Mouse (Mus musculus) liver, embryonic 12.5 days (tissue): ENCODE measurements around the gene Tpcn1. TPM values are rescaled to one million over a fixed set of nuclear protein-coding genes. Genes with fewer than 3 reads are reported as not detected.

Source experiments
- ATAC-seq: fragments of 200-750 bp; cut with Nextera tagmentation; 2 replicates; pipeline ENCODE4 v1.8.0; 2017; ENCODE audit warnings: moderate number of reproducible peaks, mild to moderate bottlenecking, moderate library complexity
- H3K27ac ChIP-seq: fragments of 300-500 bp; sonication (generic); 2 replicates; pipeline ENCODE4 v1.5.1; 2016; ENCODE audit warnings: mild to moderate bottlenecking
- H3K27me3 ChIP-seq: fragments of 300-500 bp; sonication (generic); replicated peaks from 2 replicates; pipeline ENCODE4 v1.6.1; 2016; ENCODE audit warnings: mild to moderate bottlenecking, moderate library complexity
- H3K36me3 ChIP-seq: fragments of 300-500 bp; sonication (generic); 2 replicates; pipeline ENCODE4 v1.6.1; 2016; ENCODE audit warnings: mild to moderate bottlenecking, moderate library complexity
- H3K4me1 ChIP-seq: fragments of 300-500 bp; sonication (generic); 2 replicates; pipeline ENCODE4 v1.6.1; 2016
- H3K4me2 ChIP-seq: fragments of 300-500 bp; sonication (generic); 2 replicates; pipeline ENCODE4 v1.6.1; 2016; ENCODE audit warnings: mild to moderate bottlenecking, moderate library complexity
- H3K4me3 ChIP-seq: fragments of 300-500 bp; sonication (generic); 2 replicates; pipeline ENCODE4 v1.5.1; 2016; ENCODE audit warnings: mild to moderate bottlenecking, moderate library complexity
- H3K9ac ChIP-seq: fragments of 300-500 bp; sonication (generic); 2 replicates; pipeline ENCODE4 v1.6.1; 2016; ENCODE audit warnings: mild to moderate bottlenecking, moderate library complexity
- H3K9me3 ChIP-seq: fragments of 300-500 bp; sonication (generic); replicated peaks from 2 replicates; pipeline ENCODE4 v1.6.1; 2016; ENCODE audit warnings: mild to moderate bottlenecking, moderate library complexity
- WGBS: fragments of 180-500 bp; shearing (Covaris S2); methylation state at CpG from one replicate; pipeline ENCODE4 v1.1.7; 2016; ENCODE audit not compliant: insufficient replicate concordance; 5-methylcytosine and 5-hydroxymethylcytosine counted together
- polyA plus RNA-seq: library from polyadenylated mRNA; unstranded; fragments of >200 nt; fragmentation: Nextera tagmentation; extraction: Ambion mirVana; gene quantifications from 2 replicates; pipeline ENCODE4 v1.2.1, GENCODE M21; 2016

The Tpcn1 gene
- polyA plus RNA-seq, 1 experiment from 2014 or later = 24.8 TPM

DNA sequence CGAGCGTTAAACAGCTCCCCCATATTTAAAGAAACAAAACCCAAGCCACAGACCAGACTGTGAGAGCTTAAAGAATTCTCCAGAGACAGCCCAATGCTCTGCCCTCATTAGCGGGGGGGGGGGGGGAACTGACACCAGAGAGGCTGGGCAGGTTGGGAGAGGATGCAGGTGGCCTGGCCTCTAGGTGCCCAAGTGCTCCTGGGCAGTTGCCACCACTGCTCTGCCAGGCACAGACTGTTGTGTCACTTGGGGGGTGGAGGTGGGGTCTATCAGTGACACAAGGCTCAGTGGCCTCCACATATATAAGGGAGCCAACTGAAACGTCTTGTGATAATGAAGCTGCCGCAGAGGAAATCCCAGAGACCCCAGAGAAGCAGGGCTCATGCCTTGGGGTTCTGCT, 51.8 kb downstream of the Tpcn1 start:
- H3K27me3 ChIP-seq = no peaks in the 10 kb centered on the region
- H3K27ac ChIP-seq = no peak overlapping the region
- no peaks in the 10 kb centered on the region for H3K9me3 ChIP-seq
- H3K4me3 ChIP-seq = no peak overlapping the region
- ATAC-seq = no peak
- H3K36me3 ChIP-seq = peaks cover 87% of the 10 kb centered on the region
- 71% methylated on average over 5 of the region's 5 CpGs for WGBS
- H3K4me2 ChIP-seq = no peak overlapping the region
- peaks cover 4% of the 10 kb centered on the region; the same call in 1 of the 2 replicates for H3K4me1 ChIP-seq
- no peak overlapping the region for H3K9ac ChIP-seq

DNA sequence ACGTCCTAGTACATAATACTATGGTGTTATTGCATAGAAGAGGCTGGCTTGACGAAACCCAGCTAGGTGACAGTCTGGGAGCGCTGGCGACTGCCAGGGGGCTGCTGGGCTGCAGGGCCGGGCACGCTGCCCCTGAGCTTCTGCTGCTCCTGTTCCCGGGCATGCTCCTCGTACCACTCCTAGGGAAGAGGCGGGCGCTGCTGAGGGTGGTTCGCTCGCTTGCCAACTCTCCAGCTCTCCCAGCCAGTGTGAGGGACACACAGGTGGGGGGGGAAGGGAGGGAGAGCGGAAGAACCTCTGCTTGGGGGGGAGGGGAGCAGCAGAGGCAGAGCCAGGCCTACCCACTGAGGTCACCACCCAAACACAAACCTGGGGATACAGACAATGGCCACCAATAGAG, 52.4 kb downstream of the Tpcn1 start:
- WGBS = 90% methylated on average over 13 of the region's 13 CpGs
- Histone ChIP-seq H3K4me2 (no peak overlapping the region), H3K4me3 (no peak overlapping the region), H3K36me3 (peaks cover 81% of the 10 kb centered on the region), H3K27ac (no peak overlapping the region), H3K27me3 (no peaks in the 10 kb centered on the region), H3K4me1 (peaks cover 4% of the 10 kb centered on the region; the same call in 1 of the 2 replicates), H3K9me3 (no peaks in the 10 kb centered on the region), H3K9ac (no peak overlapping the region)
- no peak for ATAC-seq

DNA sequence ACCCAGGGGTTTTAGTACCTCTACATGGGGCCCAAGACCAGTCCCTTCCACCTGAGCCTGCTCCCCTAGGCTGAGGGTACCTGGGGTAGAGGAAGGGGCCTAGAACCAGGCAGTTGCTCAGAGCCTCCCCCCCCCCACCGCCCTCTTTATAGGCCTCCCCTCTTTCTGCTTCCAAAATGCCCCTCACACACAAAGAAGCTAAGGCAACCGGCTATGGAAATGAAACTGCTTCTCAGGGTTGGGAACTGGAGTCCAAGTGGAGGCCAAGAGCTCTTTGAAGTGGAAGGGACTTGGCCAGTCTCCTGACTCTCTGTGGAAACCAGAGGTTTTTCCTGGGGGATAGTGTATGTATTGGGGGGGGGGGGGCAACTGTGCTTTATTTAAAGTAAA, 53.8 kb downstream of the Tpcn1 start:
- no peaks in the 10 kb centered on the region for H3K27me3 ChIP-seq
- no peak overlapping the region for H3K4me2 ChIP-seq
- ATAC-seq = no peak
- whole genome bisulfite sequencing = 88% methylated on average over 2 of the region's 2 CpGs
- peaks cover 68% of the 10 kb centered on the region for H3K36me3 ChIP-seq
- no peak overlapping the region for H3K9ac ChIP-seq
- H3K9me3 ChIP-seq = no peaks in the 10 kb centered on the region
- no peak overlapping the region for H3K27ac ChIP-seq
- no peaks in the 10 kb centered on the region; the same call in 1 of the 2 replicates for H3K4me1 ChIP-seq
- no peak overlapping the region for H3K4me3 ChIP-seq

DNA sequence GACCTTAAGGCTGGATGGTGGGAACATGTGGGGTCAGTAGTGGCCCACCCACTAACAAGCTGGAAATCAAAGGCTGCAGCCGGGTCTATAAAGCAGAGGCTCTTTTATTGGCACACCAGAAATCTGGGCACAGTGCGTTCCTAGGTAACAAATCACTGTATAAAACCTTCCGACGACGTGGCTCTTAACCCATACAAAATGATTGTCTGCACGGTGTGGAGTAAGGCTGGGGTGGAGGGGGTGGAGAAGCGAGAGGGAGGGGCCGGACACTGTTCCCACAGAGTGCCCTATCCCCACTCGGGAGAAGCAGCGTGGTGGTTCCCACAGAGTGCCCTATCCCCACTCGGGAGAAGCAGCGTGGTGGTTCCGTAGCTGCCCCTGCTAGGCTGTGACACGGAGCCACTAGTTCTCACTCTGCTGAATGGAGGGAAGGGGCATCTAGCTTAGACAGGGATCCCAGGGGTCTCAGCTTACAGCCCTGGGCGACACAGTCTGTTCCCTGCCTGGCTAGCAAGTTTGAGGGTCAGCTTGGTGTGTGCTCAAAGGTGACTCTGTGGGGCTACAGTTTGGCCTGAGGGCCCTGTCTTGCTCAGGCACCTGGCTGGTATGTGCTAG, 54.3 kb downstream of the Tpcn1 start:
- Histone ChIP-seq H3K4me1 (no peaks in the 10 kb centered on the region; the same call in 1 of the 2 replicates), H3K36me3 (peaks cover 63% of the 10 kb centered on the region), H3K4me3 (no peak overlapping the region), H3K27ac (no peak overlapping the region), H3K9ac (no peak overlapping the region), H3K4me2 (no peak overlapping the region), H3K9me3 (no peaks in the 10 kb centered on the region), H3K27me3 (no peaks in the 10 kb centered on the region)
- WGBS = 82% methylated on average over 15 of the region's 15 CpGs
- ATAC-seq = peak; percentile 20; the same call in 1 of the 2 replicates

DNA sequence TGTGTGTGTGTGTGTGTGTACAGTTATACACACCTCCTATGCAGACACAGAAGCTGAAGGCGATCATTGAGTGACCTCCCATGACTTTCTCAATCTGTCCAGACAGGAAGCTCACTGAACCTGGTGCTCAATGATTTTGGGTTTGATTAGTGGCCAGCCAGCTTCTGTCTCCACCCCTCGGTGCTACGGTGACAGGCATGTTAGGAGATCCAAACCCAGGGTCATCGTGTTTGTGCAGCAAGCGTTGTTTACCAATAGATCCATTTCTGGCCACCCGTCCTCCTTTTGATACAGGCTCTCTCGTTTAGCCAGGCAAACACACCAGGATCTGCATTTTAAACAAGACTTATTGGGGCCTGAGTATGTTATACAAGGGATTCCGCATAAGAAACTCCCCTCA, 56.8 kb downstream of the Tpcn1 start:
- ATAC-seq = no peak

DNA sequence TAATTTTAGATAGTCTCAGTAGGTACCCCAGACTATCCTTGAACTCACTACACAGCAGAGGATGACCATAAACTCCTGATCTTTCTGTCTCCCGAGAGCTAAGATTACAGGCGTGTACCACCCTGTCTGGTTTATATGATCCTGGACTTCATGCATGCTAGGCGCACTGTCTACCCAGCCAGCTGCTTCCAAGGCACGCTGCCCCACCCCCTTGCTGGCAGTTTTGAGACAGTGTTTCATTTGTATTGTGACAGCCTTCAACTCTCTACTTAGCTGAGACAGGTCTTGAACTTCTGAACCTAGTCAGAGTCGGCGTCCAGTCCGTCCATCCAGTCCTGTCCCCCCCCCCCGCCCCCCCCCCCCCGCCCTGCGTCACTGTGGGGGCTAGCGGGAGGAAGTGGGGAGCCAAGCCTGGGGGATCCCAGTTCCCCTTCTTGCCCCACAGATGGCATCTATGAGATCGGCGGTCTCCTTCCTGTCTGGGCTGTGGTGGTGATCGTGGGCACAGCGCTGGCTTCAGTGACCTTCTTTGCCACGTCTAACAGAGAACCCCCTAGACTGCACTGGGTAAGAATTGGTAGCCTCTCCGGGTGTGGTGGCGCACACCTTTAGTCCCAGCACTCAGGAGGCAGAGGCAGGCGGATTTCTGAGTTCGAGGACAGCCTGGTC, 61.0 kb downstream of the Tpcn1 start:
- Histone ChIP-seq H3K36me3 (peaks cover 20% of the 10 kb centered on the region), H3K9me3 (no peaks in the 10 kb centered on the region), H3K4me3 (no peak overlapping the region), H3K9ac (no peak overlapping the region), H3K27ac (no peak overlapping the region), H3K4me1 (peaks cover 34% of the 10 kb centered on the region), H3K27me3 (no peaks in the 10 kb centered on the region), H3K4me2 (no peak overlapping the region)
- 55% methylated on average over 15 of the region's 20 CpGs for WGBS
- ATAC-seq = no peak

More for the DNA sequence above, 56.8 kb downstream of the Tpcn1 start:
- Histone ChIP-seq H3K4me2 (no peak overlapping the region), H3K4me1 (peaks cover 4% of the 10 kb centered on the region), H3K4me3 (no peak overlapping the region), H3K36me3 (peaks cover 40% of the 10 kb centered on the region), H3K9ac (no peak overlapping the region), H3K9me3 (no peaks in the 10 kb centered on the region), H3K27me3 (no peaks in the 10 kb centered on the region), H3K27ac (no peak overlapping the region)
- WGBS = 75% methylated on average over 8 of the region's 8 CpGs

DNA sequence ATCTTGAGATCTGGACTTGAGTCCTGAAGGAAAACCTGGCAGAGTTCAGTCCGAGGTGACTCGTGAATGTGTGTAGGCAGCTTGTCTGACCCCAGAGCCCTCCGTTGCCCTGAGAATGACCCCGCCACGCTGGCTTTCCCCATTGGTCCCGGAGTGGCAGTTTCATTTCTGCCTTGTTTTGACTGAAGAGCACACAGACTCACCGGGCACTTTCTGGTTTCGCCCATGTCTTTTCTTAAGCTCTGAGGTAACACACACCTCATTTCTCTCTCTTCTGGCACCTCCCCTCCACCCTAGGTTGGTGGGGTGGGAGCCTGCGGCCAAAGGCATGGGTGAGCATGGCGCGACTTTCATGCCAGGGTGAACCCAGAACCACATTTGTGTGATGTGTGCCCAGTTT, 62.2 kb downstream of the Tpcn1 start:
- Histone ChIP-seq H3K9me3 (no peaks in the 10 kb centered on the region), H3K27me3 (no peaks in the 10 kb centered on the region), H3K27ac (no peak overlapping the region), H3K36me3 (peaks cover 29% of the 10 kb centered on the region), H3K4me2 (no peak overlapping the region), H3K4me1 (peaks cover 34% of the 10 kb centered on the region), H3K9ac (no peak overlapping the region), H3K4me3 (no peak overlapping the region)
- ATAC-seq = no peak
- 63% methylated on average over 11 of the region's 11 CpGs for WGBS

DNA sequence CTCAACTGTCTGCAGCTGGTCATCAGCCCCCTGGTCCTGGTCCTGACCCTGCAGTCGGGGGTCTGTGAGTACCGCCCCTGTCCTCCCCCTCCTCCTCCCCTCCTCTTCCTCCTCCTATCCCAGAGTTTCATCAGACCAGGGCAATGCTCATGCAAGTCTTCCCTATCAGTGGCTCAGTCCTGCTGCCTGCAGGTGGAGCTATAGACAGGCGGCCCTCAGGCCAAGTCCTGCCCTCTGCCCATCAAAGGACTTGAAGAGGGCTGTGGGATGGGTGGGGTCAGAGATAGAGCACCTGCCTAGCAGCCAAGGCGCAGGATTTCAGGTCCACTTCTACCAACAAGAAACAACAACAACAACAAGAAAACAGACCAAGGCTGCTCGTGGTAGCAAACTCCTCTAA, 62.7 kb downstream of the Tpcn1 start:
- Histone ChIP-seq H3K36me3 (peaks cover 29% of the 10 kb centered on the region), H3K27me3 (no peaks in the 10 kb centered on the region), H3K4me1 (peaks cover 34% of the 10 kb centered on the region), H3K4me2 (no peak overlapping the region), H3K9ac (no peak overlapping the region; the same call in 1 of the 2 replicates), H3K4me3 (no peak overlapping the region), H3K9me3 (no peaks in the 10 kb centered on the region), H3K27ac (no peak overlapping the region)
- WGBS = 29% methylated on average over 5 of the region's 5 CpGs
- peak; percentile 53; the same call in 1 of the 2 replicates for ATAC-seq

DNA sequence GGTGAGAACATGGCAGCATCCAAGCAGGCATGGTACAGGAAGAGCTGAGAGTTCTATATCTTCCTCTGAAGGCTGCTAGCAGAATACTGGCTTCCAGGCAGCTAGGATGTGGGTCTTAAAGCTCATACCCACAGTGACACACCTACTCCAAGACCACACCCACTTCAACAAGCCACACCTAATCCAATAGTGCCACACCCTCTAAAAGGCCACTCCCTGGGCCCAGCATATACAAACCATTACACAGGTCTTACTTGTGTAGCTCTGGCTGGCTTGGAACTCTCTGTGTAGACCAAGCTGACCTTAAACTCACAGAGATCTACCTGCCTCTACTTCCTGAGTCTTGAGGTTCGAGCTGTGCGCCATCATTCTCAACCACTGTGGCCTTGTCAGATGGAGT, 63.7 kb downstream of the Tpcn1 start:
- 90% methylated on average over 2 of the region's 2 CpGs for WGBS

DNA sequence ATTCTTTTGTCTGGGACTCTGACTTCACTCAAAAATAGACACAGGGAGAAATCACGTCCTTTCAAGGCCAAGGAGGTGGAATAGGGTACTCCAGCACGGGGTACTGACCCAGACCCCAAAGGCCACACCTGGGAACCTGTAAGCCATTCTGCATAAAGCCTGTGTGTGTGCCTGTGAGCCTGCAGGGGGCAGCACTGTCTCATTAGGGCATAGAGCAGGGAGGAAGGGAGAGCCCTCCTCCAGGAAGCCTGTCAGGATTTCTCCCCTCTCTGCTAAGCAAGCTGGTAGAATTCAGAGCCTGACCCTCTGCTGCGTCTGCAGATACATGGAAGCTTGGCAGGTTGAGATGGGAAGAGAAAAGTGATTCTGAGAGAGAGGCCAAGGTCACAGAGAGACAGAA, 65.8 kb downstream of the Tpcn1 start:
- Histone ChIP-seq H3K27ac (no peak overlapping the region), H3K4me1 (peaks cover 34% of the 10 kb centered on the region), H3K27me3 (no peaks in the 10 kb centered on the region), H3K9me3 (no peaks in the 10 kb centered on the region), H3K9ac (no peak overlapping the region), H3K36me3 (peaks cover 32% of the 10 kb centered on the region), H3K4me2 (no peak overlapping the region), H3K4me3 (no peak overlapping the region)
- WGBS = 64% methylated on average over 3 of the region's 3 CpGs
- ATAC-seq = no peak

More for the DNA sequence above, 63.7 kb downstream of the Tpcn1 start:
- Histone ChIP-seq H3K4me1 (peaks cover 34% of the 10 kb centered on the region), H3K4me3 (no peak overlapping the region), H3K9ac (no peak overlapping the region), H3K27me3 (no peaks in the 10 kb centered on the region), H3K9me3 (no peaks in the 10 kb centered on the region), H3K27ac (0 out of 2 replicates have a peak overlapping the region, but pooled peaks have one; percentile 1), H3K4me2 (no peak overlapping the region), H3K36me3 (peaks cover 35% of the 10 kb centered on the region)
- peak; percentile 77 for ATAC-seq

DNA sequence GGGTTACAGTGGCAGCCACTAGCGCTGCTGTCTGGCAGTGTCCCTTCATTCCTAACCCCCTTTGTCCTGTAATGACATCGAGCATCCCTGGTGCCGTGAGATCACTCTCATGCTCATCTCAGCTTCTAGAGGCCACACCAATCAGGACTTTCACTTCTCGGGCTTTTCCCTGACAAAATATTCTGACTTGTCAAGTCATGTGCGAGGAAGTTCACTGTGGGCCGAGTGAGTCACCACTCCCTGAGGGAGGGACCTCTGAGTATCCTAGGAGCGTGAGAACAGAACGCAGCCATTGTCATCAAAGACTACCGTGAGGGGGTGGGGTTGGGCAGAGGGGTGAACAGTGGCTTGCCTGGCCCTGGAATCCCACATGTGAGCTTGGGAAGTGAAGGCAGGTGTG, 70.9 kb downstream of the Tpcn1 start:
- H3K27me3 ChIP-seq = no peaks in the 10 kb centered on the region
- H3K9me3 ChIP-seq = no peaks in the 10 kb centered on the region
- H3K9ac ChIP-seq = no peak overlapping the region
- no peak overlapping the region for H3K27ac ChIP-seq
- no peak overlapping the region for H3K4me2 ChIP-seq
- 61% methylated on average over 9 of the region's 9 CpGs for WGBS
- H3K4me3 ChIP-seq = no peak overlapping the region
- H3K4me1 ChIP-seq = peaks cover 43% of the 10 kb centered on the region
- no peak for ATAC-seq
- peaks cover 15% of the 10 kb centered on the region for H3K36me3 ChIP-seq

DNA sequence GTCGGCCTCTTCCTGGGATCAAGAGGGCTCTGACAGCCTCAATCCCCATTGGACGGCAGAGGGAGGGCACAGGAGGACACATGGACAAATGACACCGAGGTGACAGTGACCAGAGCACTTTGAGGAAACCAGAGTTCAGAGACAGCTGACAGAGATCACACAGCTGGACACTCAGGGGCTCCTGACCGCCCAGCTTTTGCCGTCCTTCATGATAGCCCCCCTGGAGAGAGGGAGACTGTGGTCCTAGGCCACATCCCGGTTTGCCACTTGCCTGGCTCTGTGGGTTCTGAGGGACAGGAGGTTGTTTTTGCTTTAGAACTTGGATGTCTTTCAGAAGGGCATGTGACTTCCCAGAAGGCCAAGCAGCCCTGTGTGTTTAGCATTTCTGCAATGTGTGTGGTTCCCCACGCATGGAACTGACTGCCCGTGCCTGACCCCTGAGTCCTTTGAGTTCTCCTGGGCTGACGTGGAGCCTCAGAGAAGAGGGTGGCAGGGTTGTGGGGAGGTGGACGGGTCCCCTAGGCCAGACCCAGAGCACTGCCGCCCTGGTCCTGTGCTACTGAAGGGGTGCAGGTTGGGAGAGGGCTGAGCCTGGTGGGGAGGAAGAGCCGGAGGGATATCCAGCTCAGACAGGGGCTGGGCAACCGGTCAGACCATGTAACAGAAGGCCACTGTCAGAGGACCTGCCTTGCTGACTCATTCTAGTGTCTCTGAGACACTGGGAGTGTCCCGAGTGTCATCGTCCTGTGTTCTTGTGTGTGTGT, 72.1 kb downstream of the Tpcn1 start:
- 51% methylated on average over 15 of the region's 15 CpGs for WGBS
- no peak overlapping the region; the same call in 1 of the 2 replicates for H3K9ac ChIP-seq
- H3K36me3 ChIP-seq = peaks cover 7% of the 10 kb centered on the region
- H3K4me3 ChIP-seq = no peak overlapping the region
- peak; percentile 21; the same call in 1 of the 2 replicates for ATAC-seq
- peak overlapping the region; percentile 54; the same call in 1 of the 2 replicates for H3K27ac ChIP-seq
- H3K27me3 ChIP-seq = no peaks in the 10 kb centered on the region; the same call in 1 of the 2 replicates
- no peaks in the 10 kb centered on the region for H3K9me3 ChIP-seq
- peaks cover 51% of the 10 kb centered on the region for H3K4me1 ChIP-seq
- H3K4me2 ChIP-seq = no peak overlapping the region
